Mouse (Mus musculus): ENCODE measurements around the gene Nup107. TPM values are rescaled to one million over a fixed set of nuclear protein-coding genes. Genes with fewer than 3 reads are reported as not detected.
"Not testable (repeated sequence)": the region's sequence is repeated elsewhere in the genome, so short reads cannot be mapped to it uniquely, and the experiment has no call there.

Gene Nup107
- polyA plus RNA-seq, 1 experiment: 134 TPM

DNA sequence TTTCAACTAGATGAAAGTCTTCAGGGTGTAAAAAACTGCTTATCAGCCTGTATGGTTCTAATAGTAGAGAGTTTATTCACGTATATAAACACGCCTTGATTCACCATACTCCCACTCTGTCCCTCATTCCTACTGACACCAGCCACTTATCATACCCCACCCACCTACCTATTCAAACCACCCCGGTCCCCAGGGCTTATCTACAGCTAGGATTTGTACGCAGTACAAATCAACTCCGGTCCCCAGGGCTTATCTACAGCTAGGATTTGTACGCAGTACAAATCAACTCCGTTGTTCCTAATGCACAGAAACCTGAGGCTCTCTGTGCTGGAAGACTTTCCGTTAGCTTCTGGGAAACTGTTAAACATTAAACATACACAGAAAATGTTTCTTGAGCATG is 58.9 kb downstream of the Nup107 start:
- H3K27me3 ChIP-seq (ENCODE audit: control insufficient read depth, insufficient read depth, low read length, poor library complexity, severe bottlenecking); H3K4me1 ChIP-seq (ENCODE audit: control insufficient read depth, insufficient read depth, low read length); H3K9ac ChIP-seq (ENCODE audit: low read depth, poor library complexity, severe bottlenecking); H3K27ac ChIP-seq (ENCODE audit: insufficient read depth, low read length); H3K4me3 ChIP-seq (ENCODE audit: low read depth, low read length); H3K36me3 ChIP-seq (ENCODE audit: control insufficient read depth, insufficient read depth, low read length, poor library complexity, severe bottlenecking); H3K9me3 ChIP-seq (replicated peaks; ENCODE audit: control insufficient read depth, insufficient read depth, low read length, poor library complexity, severe bottlenecking): not testable (repeated sequence)

DNA sequence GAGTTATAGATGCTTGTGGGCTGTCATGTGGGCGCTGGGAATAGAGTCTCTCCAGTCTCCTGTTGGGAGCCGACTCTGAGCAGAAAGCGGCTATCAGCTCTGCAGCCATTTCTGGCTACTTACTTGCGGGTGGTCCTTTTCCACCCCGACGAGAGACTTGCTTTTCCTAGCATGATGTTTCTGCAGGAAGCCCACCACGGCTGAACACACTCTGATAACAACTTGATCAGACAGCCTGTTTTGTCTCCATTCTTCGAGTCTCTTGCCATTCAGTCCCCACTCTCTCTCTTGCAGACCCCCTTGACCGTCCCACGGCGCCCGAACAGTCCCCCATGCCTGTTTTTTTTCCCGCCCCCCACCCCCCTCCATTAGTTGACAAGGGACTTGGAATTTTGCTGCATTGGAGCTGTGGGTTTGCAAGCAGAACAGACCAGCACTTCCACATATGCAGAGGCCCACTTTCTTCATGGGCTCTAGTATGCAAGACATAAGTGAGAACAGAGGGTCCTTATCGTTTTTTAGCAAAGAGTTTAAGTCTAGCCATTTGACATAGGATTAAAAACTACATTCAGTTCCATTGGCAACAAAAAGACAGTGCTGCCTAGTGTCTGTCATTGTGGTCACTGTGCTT is 59.4 kb downstream of the Nup107 start:
- Histone ChIP-seq H3K9ac (ENCODE audit: low read depth, poor library complexity, severe bottlenecking) (no peak overlapping the region), H3K4me1 (ENCODE audit: control insufficient read depth, insufficient read depth, low read length) (no peaks in the 10 kb centered on the region), H3K4me3 (ENCODE audit: low read depth, low read length) (no peak overlapping the region), H3K27me3 (ENCODE audit: control insufficient read depth, insufficient read depth, low read length, poor library complexity, severe bottlenecking) (no peaks in the 10 kb centered on the region), H3K36me3 (ENCODE audit: control insufficient read depth, insufficient read depth, low read length, poor library complexity, severe bottlenecking) (0 out of 2 replicates have a peak, but pooled peaks cover 1% of the 10 kb centered on the region), H3K9me3 (replicated peaks; ENCODE audit: control insufficient read depth, insufficient read depth, low read length, poor library complexity, severe bottlenecking) (no peaks in the 10 kb centered on the region), H3K27ac (ENCODE audit: insufficient read depth, low read length) (no peak overlapping the region)
- no peak for TF ChIP-seq POLR2A (IDR thresholded peaks at IDR 0.05; ENCODE audit: insufficient read depth, low read length)
- TF ChIP-seq EP300 (IDR thresholded peaks at IDR 0.05; ENCODE audit: insufficient read depth, low read depth, low read length): no peak
- no peak for TF ChIP-seq CTCF (IDR thresholded peaks at IDR 0.05; ENCODE audit: low read depth, low read length)

DNA sequence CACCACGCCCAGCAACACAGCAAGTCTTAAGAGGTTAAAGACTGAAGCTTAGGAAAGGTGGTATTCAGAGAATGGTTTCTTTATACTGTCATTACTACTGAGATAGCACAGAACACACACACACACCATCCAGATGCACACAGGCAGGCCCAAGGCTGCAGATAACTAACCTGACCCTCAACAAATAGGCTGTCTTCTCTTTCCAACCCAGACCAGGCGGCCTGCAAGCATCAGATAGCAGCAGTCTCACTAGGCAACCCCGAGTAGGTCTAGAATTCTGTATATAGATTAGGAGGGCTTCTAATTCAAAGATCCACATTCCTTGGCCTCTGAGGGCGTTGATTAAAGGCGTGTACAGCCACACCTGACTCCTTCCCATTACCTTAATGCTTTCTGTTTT is 60.3 kb downstream of the Nup107 start:
- H3K9ac ChIP-seq (ENCODE audit: low read depth, poor library complexity, severe bottlenecking): no peak overlapping the region
- no peak overlapping the region for H3K4me3 ChIP-seq (ENCODE audit: low read depth, low read length)
- TF ChIP-seq CTCF (IDR thresholded peaks at IDR 0.05; ENCODE audit: low read depth, low read length): no peak

GRCm38 (mm10) chr10:117731244-117732101 is 61.0 kb downstream of the Nup107 start:
- no peaks in the 10 kb centered on the region for H3K4me1 ChIP-seq (ENCODE audit: control insufficient read depth, insufficient read depth, low read length)
- no peak overlapping the region for H3K27ac ChIP-seq (ENCODE audit: insufficient read depth, low read length)
- no peaks in the 10 kb centered on the region for H3K27me3 ChIP-seq (ENCODE audit: control insufficient read depth, insufficient read depth, low read length, poor library complexity, severe bottlenecking)
- no peak overlapping the region for H3K4me3 ChIP-seq (ENCODE audit: low read depth, low read length)
- H3K36me3 ChIP-seq (ENCODE audit: control insufficient read depth, insufficient read depth, low read length, poor library complexity, severe bottlenecking): no peaks in the 10 kb centered on the region
- H3K9me3 ChIP-seq (replicated peaks; ENCODE audit: control insufficient read depth, insufficient read depth, low read length, poor library complexity, severe bottlenecking): no peaks in the 10 kb centered on the region
- H3K9ac ChIP-seq (ENCODE audit: low read depth, poor library complexity, severe bottlenecking): no peak overlapping the region
- TF ChIP-seq CTCF (IDR thresholded peaks at IDR 0.05; ENCODE audit: low read depth, low read length): peak; percentile 97
- no peak for TF ChIP-seq POLR2A (IDR thresholded peaks at IDR 0.05; ENCODE audit: insufficient read depth, low read length)

More for the DNA sequence above, 60.3 kb downstream of the Nup107 start:
- H3K36me3 ChIP-seq (ENCODE audit: control insufficient read depth, insufficient read depth, low read length, poor library complexity, severe bottlenecking): no peaks in the 10 kb centered on the region
- no peaks in the 10 kb centered on the region for H3K4me1 ChIP-seq (ENCODE audit: control insufficient read depth, insufficient read depth, low read length)
- H3K27ac ChIP-seq (ENCODE audit: insufficient read depth, low read length): no peak overlapping the region
- H3K9me3 ChIP-seq (replicated peaks; ENCODE audit: control insufficient read depth, insufficient read depth, low read length, poor library complexity, severe bottlenecking): no peaks in the 10 kb centered on the region
- H3K27me3 ChIP-seq (ENCODE audit: control insufficient read depth, insufficient read depth, low read length, poor library complexity, severe bottlenecking): no peaks in the 10 kb centered on the region

DNA sequence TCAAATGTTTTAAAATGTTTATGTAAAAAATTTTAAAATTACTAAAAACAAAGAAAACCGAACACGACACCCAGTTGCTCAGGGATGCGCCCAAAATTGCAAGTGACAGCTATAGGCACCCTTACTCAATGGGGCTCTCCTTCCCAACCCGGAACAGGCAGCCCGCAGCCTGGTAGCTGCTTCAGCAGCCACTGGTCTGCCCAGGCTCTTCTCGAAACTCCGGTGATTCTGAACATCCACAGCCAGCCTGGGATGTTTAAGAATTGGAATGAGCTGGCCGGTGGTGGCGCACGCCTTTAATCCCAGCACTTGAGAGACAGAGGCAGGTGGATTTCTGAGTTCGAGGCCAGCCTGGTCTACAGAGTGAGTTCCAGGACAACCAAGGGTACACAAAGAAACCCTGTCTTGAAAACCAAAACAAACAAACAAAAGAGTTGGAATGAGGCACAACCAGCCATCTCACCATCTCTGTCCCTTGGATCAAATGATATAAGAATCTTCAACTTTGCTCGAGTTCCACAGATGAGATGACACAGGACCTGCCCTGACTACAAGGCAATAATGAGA is 61.8 kb downstream of the Nup107 start:
- Histone ChIP-seq H3K4me3 (ENCODE audit: low read depth, low read length) (no peak overlapping the region), H3K9ac (ENCODE audit: low read depth, poor library complexity, severe bottlenecking) (no peak overlapping the region), H3K27ac (ENCODE audit: insufficient read depth, low read length) (no peak overlapping the region), H3K36me3 (ENCODE audit: control insufficient read depth, insufficient read depth, low read length, poor library complexity, severe bottlenecking) (no peaks in the 10 kb centered on the region), H3K4me1 (ENCODE audit: control insufficient read depth, insufficient read depth, low read length) (no peaks in the 10 kb centered on the region), H3K9me3 (replicated peaks; ENCODE audit: control insufficient read depth, insufficient read depth, low read length, poor library complexity, severe bottlenecking) (no peaks in the 10 kb centered on the region), H3K27me3 (ENCODE audit: control insufficient read depth, insufficient read depth, low read length, poor library complexity, severe bottlenecking) (no peaks in the 10 kb centered on the region)
- TF ChIP-seq EP300 (IDR thresholded peaks at IDR 0.05; ENCODE audit: insufficient read depth, low read depth, low read length) (no peak), CTCF (IDR thresholded peaks at IDR 0.05; ENCODE audit: low read depth, low read length) (no peak), POLR2A (IDR thresholded peaks at IDR 0.05; ENCODE audit: insufficient read depth, low read length) (no peak)

DNA sequence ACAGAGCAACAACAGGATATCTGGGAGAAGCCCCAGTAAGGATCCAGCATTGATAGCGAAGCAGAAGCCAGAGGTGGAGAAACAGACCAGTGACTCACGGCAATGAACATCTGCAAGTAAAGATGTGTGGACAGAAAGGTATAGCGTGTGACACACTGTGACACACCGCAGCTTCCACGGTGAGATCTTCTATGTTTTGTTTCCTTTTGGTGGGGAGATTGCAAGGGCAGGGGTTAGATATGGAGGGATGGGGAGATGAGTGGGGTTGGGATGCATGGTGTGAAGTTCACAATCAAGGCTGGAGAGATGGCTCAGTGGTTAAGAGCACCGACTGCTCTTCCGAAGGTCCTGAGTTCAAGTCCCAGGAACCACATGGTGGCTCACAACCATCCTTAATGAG is 62.4 kb downstream of the Nup107 start:
- Histone ChIP-seq H3K4me3 (ENCODE audit: low read depth, low read length) (no peak overlapping the region), H3K27me3 (ENCODE audit: control insufficient read depth, insufficient read depth, low read length, poor library complexity, severe bottlenecking) (no peaks in the 10 kb centered on the region), H3K9me3 (replicated peaks; ENCODE audit: control insufficient read depth, insufficient read depth, low read length, poor library complexity, severe bottlenecking) (no peaks in the 10 kb centered on the region), H3K36me3 (ENCODE audit: control insufficient read depth, insufficient read depth, low read length, poor library complexity, severe bottlenecking) (no peaks in the 10 kb centered on the region), H3K9ac (ENCODE audit: low read depth, poor library complexity, severe bottlenecking) (no peak overlapping the region), H3K4me1 (ENCODE audit: control insufficient read depth, insufficient read depth, low read length) (no peaks in the 10 kb centered on the region), H3K27ac (ENCODE audit: insufficient read depth, low read length) (no peak overlapping the region)
- TF ChIP-seq POLR2A (IDR thresholded peaks at IDR 0.05; ENCODE audit: insufficient read depth, low read length) (no peak), EP300 (IDR thresholded peaks at IDR 0.05; ENCODE audit: insufficient read depth, low read depth, low read length) (no peak), CTCF (IDR thresholded peaks at IDR 0.05; ENCODE audit: low read depth, low read length) (no peak)
